Mouse (Mus musculus) forebrain, embryonic 13.5 days (tissue): ENCODE results near the gene Maml3. TPM values are rescaled to one million over a fixed set of nuclear protein-coding genes. Genes with fewer than 3 reads are reported as not detected.

Source experiments
- ATAC-seq: fragments of 200-750 bp; cut with Nextera tagmentation; 2 replicates; pipeline ENCODE4 v1.8.0; 2017
- H3K27ac ChIP-seq: fragments of 300-500 bp; sonication (generic); 2 replicates; pipeline ENCODE4 v1.5.1; 2015; ENCODE audit warnings: inconsistent platforms, mild to moderate bottlenecking, moderate library complexity
- H3K27me3 ChIP-seq: fragments of 300-500 bp; sonication (generic); 2 replicates; pipeline ENCODE4 v1.6.1; 2015; ENCODE audit warnings: mild to moderate bottlenecking, inconsistent platforms
- H3K36me3 ChIP-seq: fragments of 300-500 bp; sonication (generic); 2 replicates; pipeline ENCODE4 v1.6.1; 2015; ENCODE audit warnings: mild to moderate bottlenecking, inconsistent platforms; ENCODE audit not compliant: poor library complexity, severe bottlenecking
- H3K4me1 ChIP-seq: fragments of 300-500 bp; sonication (generic); 2 replicates; pipeline ENCODE4 v1.6.1; 2015; ENCODE audit warnings: inconsistent platforms
- H3K4me2 ChIP-seq: fragments of 300-500 bp; sonication (generic); 2 replicates; pipeline ENCODE4 v1.6.1; 2015; ENCODE audit warnings: inconsistent platforms, mild to moderate bottlenecking, moderate library complexity
- H3K4me3 ChIP-seq: fragments of 300-500 bp; sonication (generic); 2 replicates; pipeline ENCODE4 v1.5.1; 2015; ENCODE audit warnings: mild to moderate bottlenecking, inconsistent platforms
- H3K9ac ChIP-seq: fragments of 300-500 bp; sonication (generic); 2 replicates; pipeline ENCODE4 v1.6.1; 2015; ENCODE audit warnings: mild to moderate bottlenecking, inconsistent platforms
- H3K9me3 ChIP-seq: fragments of 300-500 bp; sonication (generic); replicated peaks from 2 replicates; pipeline ENCODE4 v1.6.1; 2016; ENCODE audit warnings: inconsistent platforms
- whole genome bisulfite sequencing: fragments of 180-500 bp; shearing (Covaris S2); methylation state at CpG from one replicate; pipeline ENCODE4 v1.1.7; 2015; 5-methylcytosine and 5-hydroxymethylcytosine counted together
- polyA plus RNA-seq: library from polyadenylated mRNA; unstranded; fragments of >200 nt; fragmentation: Nextera tagmentation; extraction: Ambion mirVana; gene quantifications from 2 replicates; pipeline ENCODE4 v1.2.1, GENCODE M21; 2015

Maml3 gene
- polyA plus RNA-seq, 1 experiment from 2014 or later = 5.4 TPM

DNA sequence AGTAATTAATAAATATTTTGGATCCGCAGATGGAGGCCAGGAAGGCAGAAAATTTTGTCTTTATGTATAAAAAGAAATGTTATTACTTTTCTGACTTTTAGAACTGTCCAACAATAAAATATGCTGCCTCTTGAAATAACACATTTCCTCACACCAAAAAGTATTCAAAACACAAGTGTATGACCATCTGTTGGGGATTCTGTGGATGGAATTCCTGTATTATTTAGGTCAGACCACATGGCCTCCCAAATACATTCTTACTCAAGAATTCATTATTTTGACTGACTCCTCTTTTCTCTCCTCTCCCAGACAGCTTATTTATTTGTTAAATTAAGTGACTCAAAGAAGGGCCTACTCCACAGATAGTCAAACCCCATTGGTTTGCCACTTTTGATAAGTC lies 89.3 kb downstream of the Maml3 start:
- Histone ChIP-seq H3K27me3 (no peaks in the 10 kb centered on the region), H3K4me3 (no peak overlapping the region), H3K9me3 (no peaks in the 10 kb centered on the region), H3K36me3 (no peaks in the 10 kb centered on the region), H3K4me2 (no peak overlapping the region), H3K9ac (no peak overlapping the region), H3K4me1 (peaks cover 11% of the 10 kb centered on the region), H3K27ac (no peak overlapping the region)
- ATAC-seq = no peak
- WGBS = 98% methylated on average over 1 of the region's 1 CpGs

DNA sequence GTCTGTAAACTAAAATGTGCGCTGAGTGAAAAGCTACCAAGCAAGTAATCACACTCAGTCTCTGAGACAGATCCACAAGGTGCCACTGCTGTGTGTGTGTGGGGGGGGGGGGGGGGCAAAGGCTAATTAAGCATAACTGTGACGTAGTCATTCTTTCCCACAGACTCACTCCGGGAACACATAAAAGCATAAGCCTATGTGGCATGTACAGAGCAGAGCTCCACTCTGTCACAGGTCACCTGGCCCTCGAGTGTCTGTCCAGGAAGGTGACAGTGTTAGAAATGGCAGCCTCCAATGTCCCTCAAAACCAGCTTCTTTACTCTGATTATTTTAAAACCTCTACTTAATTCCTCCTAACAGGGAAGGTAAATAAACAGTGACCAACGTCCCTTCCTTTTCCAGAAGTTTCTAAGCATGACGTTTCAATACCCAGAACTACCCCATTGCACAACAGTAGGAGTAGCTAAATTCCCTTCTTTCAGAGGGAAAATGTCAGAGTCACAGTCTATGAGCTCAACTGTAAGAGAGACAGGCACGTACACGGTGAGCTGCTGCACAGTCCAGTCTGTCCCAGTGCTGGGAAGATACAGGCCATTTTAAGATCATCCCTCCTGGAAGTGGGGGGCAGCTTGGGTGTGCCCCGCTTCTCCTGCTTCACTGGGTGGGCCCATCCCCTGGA lies 93.7 kb downstream of the Maml3 start:
- Histone ChIP-seq H3K4me3 (no peak overlapping the region), H3K9me3 (no peaks in the 10 kb centered on the region), H3K9ac (no peak overlapping the region), H3K27ac (no peak overlapping the region), H3K36me3 (no peaks in the 10 kb centered on the region), H3K4me2 (no peak overlapping the region), H3K4me1 (peaks cover 42% of the 10 kb centered on the region), H3K27me3 (no peaks in the 10 kb centered on the region)
- WGBS = 66% methylated on average over 9 of the region's 9 CpGs
- no peak for ATAC-seq

DNA sequence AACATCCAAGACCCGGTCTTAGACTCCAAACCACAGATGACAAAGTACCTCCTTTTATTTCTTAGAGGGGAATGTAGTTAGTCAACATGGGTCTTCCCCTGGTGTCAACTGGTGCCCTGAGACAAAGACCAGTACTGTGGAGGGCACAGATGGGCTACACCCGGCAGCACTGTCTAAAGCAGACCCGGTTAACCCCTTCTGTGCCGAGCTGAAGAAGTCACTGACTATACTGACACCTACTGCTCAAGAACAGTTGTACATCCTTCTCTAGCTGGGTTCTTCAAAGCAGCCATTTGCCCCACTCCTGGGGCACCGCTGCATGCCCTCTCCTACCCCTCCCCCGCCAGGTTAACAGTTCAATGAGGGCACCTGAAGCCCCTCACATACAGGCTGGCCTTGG lies 95.6 kb downstream of the Maml3 start:
- no peak overlapping the region for H3K4me2 ChIP-seq
- peaks cover 48% of the 10 kb centered on the region for H3K4me1 ChIP-seq
- ATAC-seq = peak; percentile 57
- no peak overlapping the region for H3K9ac ChIP-seq
- H3K4me3 ChIP-seq = no peak overlapping the region
- peak overlapping the region; percentile 33; the same call in 1 of the 2 replicates for H3K27ac ChIP-seq
- H3K9me3 ChIP-seq = no peaks in the 10 kb centered on the region
- H3K27me3 ChIP-seq = no peaks in the 10 kb centered on the region
- 23% methylated on average over 6 of the region's 6 CpGs for WGBS
- H3K36me3 ChIP-seq = no peaks in the 10 kb centered on the region

DNA sequence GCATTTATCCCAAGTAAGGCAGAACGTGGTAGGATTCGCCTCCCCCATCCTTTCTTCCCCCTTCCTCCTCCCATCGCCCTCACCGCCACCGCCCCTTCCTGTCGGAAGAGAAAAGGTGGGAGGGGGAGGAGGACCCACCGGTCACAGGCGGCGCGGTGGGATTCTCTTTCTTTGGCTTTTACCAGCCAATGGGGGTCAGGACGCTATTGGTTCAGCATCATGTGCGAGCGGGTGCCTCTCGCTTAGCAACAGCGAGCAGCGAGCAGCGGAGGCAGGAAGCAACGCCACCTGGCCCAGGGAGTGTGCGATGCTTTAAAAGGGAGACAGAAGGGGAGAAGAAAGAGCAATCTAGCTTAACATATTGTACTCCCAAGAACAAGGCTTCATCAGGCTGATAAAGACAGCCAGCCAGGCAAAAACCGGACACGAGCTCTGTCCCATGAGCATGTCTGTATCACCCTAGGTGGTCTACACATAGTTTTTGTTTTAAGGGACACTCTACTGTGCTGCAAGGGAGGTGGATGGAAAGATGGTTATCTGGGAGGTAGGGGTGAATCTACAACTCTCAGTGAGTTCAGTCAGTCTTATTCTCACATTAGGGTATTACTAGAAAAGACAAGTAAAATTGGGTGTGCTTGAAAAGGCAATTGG lies 97.1 kb downstream of the Maml3 start:
- no peaks in the 10 kb centered on the region for H3K9me3 ChIP-seq
- peak overlapping the region; percentile 97 for H3K27ac ChIP-seq
- no peaks in the 10 kb centered on the region for H3K27me3 ChIP-seq
- no peaks in the 10 kb centered on the region for H3K36me3 ChIP-seq
- H3K9ac ChIP-seq = peak overlapping the region; percentile 61
- ATAC-seq = peak; percentile 95
- peaks cover 48% of the 10 kb centered on the region for H3K4me1 ChIP-seq
- H3K4me2 ChIP-seq = peak overlapping the region; percentile 67
- WGBS = 1% methylated on average over 18 of the region's 21 CpGs
- H3K4me3 ChIP-seq = peak overlapping the region; percentile 37

DNA sequence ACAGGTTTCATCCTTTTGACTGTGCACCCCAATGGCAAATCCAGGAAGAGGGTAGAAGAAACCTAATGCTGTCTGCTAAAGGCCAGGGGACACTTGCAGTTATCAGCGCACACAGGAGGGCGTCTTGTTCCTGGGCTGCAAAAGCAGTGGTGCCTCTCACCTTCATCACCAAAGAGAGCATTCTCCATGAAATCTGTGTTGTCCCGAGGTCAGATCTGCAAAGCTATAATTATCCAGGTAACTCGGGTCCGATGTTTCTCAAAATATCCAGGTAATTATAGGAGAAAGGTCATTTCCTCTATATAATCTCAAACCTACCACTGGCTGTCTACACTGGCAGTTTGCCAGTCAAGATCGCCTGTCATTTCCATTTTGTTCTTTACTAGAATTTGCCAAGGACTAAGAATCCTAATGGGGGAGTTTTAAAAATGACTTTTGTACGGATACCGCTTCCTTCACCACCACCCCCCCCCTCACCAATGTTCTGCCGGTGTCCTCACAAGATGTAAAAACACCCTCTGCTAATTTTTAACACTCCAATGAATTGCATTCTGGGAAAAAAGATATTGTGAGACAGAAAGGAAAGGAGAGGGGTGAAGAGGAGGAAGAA lies 98.0 kb downstream of the Maml3 start:
- H3K27me3 ChIP-seq = no peaks in the 10 kb centered on the region
- H3K4me1 ChIP-seq = peaks cover 49% of the 10 kb centered on the region
- H3K4me3 ChIP-seq = peak overlapping the region; percentile 37
- H3K4me2 ChIP-seq = peak overlapping the region; percentile 67
- ATAC-seq = no peak
- peak overlapping the region; percentile 61 for H3K9ac ChIP-seq
- no peaks in the 10 kb centered on the region for H3K36me3 ChIP-seq
- no peaks in the 10 kb centered on the region for H3K9me3 ChIP-seq
- 32% methylated on average over 9 of the region's 9 CpGs for WGBS
- H3K27ac ChIP-seq = peak overlapping the region; percentile 97

DNA sequence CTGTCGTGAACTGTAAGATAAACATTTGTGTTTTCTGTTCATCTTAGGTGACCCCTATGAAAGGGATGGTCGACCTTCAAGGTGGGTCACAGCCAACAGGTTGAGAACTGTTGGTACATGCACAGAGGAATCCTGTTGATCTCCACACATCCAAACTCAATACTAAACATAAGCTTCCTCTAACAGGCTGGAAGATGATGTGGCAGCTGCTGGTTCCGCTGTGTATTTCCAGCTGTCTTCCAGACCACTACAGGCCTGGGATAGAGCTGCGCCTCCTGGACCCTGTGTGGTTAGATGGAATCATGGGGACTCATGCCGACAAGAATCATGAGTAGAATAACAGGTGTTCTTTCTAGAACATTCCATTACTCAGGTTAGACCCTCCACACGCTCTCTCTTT lies 101.2 kb downstream of the Maml3 start:
- no peak for ATAC-seq
- WGBS = 96% methylated on average over 6 of the region's 6 CpGs
- no peak overlapping the region for H3K4me3 ChIP-seq

DNA sequence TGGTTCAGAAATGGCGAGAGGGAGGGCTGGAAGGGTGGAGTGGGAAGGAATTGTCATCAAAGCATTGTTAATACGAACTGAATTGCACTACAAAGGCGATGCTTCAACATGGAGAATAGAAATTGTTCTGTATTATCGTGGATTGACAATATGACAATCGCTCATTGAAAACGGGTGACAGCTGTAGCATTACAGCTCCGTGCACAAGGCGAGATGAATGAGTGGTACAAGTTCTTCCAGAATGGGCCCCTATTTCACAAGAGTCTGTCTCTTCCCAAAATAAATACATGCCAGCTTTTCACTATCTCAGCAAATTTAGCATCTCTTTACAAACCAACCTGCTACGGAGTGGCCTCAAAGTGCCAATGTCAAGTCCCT lies 103.4 kb downstream of the Maml3 start:
- Histone ChIP-seq H3K36me3 (no peaks in the 10 kb centered on the region), H3K9me3 (no peaks in the 10 kb centered on the region), H3K4me2 (no peak overlapping the region), H3K27me3 (no peaks in the 10 kb centered on the region), H3K9ac (no peak overlapping the region), H3K4me1 (peaks cover 24% of the 10 kb centered on the region), H3K4me3 (no peak overlapping the region), H3K27ac (no peak overlapping the region)
- WGBS = 66% methylated on average over 9 of the region's 9 CpGs
- ATAC-seq = 0 out of 2 replicates have a peak, but pooled peaks have one; percentile 4

More for the DNA sequence above, 101.2 kb downstream of the Maml3 start:
- Histone ChIP-seq H3K36me3 (no peaks in the 10 kb centered on the region), H3K9me3 (no peaks in the 10 kb centered on the region), H3K27ac (no peak overlapping the region), H3K27me3 (no peaks in the 10 kb centered on the region), H3K4me2 (no peak overlapping the region), H3K4me1 (peaks cover 36% of the 10 kb centered on the region), H3K9ac (no peak overlapping the region)

DNA sequence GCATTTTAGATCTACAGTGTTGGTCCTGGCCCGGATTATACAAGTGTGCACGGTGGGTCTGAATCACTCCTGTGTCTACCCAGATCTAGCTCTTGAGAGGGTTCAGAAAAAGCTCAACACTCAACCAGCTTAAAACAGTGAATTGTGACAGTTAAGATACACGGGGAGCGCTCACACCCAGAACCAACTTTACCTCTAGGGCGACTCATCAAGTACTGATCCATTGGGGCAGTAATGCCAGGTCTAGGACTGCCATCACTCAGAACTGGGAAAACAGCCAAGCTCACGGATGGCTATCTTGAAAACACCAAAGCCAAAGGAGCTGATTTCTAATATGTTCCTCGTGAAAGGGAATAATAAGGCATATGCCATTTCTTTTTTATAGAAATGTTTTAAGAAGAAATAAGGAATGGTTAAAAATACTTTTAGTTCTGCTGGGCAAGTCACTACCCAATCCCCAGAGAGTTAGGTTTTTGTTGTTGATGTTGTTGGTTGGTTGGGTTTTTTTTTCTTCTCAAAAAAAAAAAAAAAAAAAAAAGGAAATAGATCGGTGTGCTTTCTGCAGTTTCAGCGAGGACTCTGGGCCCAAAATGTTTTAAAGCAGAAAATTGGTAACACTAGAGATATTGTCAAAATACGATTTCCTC lies 103.9 kb downstream of the Maml3 start:
- ATAC-seq = no peak
- H3K36me3 ChIP-seq = no peaks in the 10 kb centered on the region
- no peaks in the 10 kb centered on the region for H3K9me3 ChIP-seq
- no peak overlapping the region for H3K27ac ChIP-seq
- no peak overlapping the region for H3K9ac ChIP-seq
- no peak overlapping the region for H3K4me3 ChIP-seq
- H3K4me2 ChIP-seq = no peak overlapping the region
- H3K4me1 ChIP-seq = peaks cover 20% of the 10 kb centered on the region
- H3K27me3 ChIP-seq = no peaks in the 10 kb centered on the region
- WGBS = 83% methylated on average over 10 of the region's 10 CpGs

DNA sequence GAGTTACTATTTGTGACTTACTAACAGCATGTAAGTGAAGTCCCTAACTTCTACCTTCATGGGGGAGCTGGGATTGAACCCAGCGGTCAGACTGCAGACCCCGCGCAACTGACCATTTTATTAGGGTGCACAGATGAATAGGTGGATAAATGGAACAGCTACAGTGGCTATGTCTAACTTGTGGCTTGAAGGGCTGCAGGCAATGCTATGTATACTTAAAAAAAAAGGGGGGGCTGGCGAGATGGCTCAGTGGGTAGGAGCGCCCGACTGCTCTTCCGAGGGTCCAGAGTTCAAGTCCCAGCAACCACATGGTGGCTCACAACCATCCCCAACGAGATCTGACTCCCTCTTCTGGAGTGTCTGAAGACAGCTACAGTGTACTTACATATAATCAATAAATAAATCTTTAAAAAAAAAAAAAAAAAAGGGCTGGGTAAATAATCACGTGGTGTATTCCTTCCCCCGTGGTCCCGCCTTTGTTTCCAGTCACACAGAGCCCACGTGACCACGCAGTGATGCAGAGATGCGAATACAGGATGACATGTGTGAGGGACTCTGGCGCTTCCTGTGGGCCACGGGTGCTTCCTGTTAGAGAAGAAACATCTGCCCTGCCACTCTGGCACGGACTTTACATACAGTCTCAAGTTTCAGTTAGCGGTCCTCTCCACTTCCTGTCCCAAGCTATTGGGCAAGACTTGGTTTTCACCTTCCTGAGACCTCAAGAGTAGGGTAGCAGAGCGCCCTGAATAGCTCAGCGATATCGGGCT lies 105.0 kb downstream of the Maml3 start:
- no peaks in the 10 kb centered on the region for H3K36me3 ChIP-seq
- no peak overlapping the region for H3K4me3 ChIP-seq
- no peaks in the 10 kb centered on the region for H3K9me3 ChIP-seq
- ATAC-seq = no peak
- H3K9ac ChIP-seq = no peak overlapping the region
- H3K27me3 ChIP-seq = no peaks in the 10 kb centered on the region
- H3K27ac ChIP-seq = no peak overlapping the region
- peaks cover 21% of the 10 kb centered on the region for H3K4me1 ChIP-seq
- H3K4me2 ChIP-seq = no peak overlapping the region
- WGBS = 93% methylated on average over 21 of the region's 21 CpGs

DNA sequence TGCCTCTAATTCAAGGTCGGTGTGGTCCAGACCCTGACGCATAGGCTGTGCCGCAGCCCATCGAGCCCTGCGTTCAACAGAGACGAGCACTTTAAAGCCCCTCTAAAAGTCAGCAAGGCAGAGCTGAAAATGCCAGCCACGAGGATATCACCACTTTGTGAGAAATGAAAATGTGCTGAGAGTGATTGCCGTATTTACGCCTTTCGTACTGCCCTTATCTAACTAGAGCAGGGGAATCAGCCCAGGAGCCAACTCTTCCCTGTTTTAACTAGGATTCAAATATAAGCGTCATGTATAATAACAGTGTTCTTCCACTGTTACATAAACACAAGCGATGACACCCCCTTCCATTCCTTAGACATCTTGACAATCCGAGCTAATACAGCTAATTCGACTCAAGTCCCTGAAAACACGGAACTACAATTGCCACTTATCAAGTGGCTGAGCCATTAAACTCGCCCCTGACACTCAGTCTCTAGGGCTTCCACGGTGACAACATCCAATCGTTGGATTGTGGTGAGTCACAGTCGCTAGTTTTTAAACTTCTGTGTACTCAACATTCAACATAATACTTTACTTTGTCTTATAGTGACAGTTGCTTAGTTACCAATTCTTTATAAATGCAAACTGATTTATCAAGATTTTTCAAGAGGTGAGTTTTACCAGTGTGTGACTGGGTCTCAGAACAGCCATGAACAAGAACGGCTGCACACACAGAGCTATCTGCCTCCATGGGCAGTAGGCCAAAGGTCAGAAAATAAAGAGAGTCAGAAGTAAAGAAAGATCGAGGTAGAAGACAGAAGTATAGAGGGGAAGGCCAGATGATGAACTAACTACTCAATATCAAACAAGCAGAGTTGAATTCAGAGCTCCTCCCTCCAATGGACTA lies 106.1 kb downstream of the Maml3 start:
- Histone ChIP-seq H3K27ac (0 out of 2 replicates have a peak overlapping the region, but pooled peaks have one; percentile 1), H3K9me3 (no peaks in the 10 kb centered on the region), H3K4me3 (no peak overlapping the region), H3K9ac (peak overlapping the region; percentile 43; the same call in 1 of the 2 replicates), H3K27me3 (no peaks in the 10 kb centered on the region), H3K36me3 (no peaks in the 10 kb centered on the region), H3K4me2 (no peak overlapping the region), H3K4me1 (peaks cover 21% of the 10 kb centered on the region)
- 75% methylated on average over 21 of the region's 21 CpGs for WGBS
- no peak for ATAC-seq

DNA sequence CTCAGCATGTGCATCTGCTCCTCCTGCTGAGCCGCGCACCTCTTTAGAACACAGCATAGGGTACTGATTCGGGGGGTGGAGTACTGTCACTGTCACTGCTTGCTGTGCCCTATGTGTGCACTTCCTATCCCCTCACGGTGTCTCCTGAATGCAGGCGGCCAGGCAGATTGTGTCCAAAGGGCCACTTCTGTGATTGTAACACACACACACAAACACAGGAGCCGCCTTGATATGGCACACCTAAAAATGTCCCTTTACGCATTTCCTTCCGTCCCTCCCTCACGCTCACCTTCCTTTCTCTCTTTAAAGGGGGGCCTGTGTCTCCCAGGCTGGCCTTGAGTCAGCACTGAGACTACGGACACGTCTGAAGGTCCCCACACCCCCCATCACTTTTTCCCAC lies 107.3 kb downstream of the Maml3 start:
- Histone ChIP-seq H3K27me3 (no peaks in the 10 kb centered on the region), H3K4me1 (peaks cover 21% of the 10 kb centered on the region), H3K4me3 (no peak overlapping the region), H3K4me2 (no peak overlapping the region), H3K27ac (no peak overlapping the region), H3K9ac (no peak overlapping the region), H3K36me3 (no peaks in the 10 kb centered on the region), H3K9me3 (no peaks in the 10 kb centered on the region)
- 88% methylated on average over 11 of the region's 11 CpGs for WGBS
- no peak for ATAC-seq
